Mouse (Mus musculus): ENCODE measurements at regions not wholly inside any gene's neighbourhood (a gene's known extent, or its start where the extent isn't known, plus 50 kb on each side); places are given as distances from the start of the nearest gene placed in this dataset.

DNA sequence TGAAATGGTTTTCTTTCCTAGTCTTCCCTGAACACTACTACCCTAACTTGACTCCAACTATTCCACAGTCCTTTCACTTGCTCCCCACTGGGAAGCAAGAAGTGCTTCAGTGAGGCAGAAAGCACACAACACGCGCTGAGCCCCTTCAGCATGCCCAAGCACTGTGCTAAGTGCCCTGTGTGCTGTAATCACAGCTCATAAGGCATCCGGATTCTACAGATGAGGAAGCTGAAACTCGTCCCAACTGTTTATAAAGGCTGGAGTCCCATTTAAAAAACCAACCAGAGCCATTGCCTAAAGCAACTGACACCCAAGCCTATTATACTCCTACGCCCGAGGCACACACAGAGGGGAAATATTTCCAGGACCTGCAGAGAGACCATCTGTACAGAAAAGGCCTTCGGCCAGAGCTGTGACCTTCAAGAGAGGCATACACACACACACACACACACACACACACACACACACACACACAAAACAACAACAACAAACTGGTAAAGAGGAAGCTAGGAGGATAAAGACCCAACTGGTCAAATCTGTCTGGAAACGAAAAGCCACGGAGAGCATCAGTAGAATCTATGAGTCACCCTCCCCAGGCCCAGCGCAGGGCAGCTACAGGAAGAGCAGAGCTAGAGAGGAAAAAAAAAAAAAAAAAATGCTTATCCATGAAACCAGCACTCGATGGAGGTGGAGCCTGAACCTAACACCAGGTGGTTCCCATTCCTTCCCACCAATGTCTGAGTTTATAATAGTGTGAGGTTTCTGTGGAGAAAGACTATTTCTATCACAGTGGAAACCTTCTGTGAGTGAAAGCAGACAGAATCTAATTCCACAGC, 315.4 kb upstream of the Jmjd1c start:
- in situ Hi-C loops (cut with MboI; ENCODE audit: unreplicated experiment in 2 of 2) = no loop called here

DNA sequence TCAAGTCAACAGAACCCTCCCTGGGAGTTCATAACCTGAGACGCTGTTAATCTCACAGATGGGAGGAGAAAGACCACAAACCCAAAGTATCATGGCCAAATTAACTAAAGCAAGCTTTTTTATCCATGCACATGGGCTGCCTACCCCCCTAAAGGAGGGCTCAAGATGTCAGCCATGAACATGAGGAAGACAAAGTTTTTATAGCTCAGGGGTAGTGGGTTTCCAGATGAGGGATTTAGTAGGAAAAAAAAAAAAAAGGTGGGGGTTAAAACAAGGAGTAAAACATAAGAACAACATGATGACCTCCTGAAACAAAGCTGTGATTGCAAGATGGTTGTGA, 314.8 kb upstream of the Jmjd1c start:
- in situ Hi-C loops (cut with MboI; ENCODE audit: unreplicated experiment in 2 of 2) = no loop called here

GRCm38 (mm10) chr10:66782025-66782424, 313.9 kb upstream of the Jmjd1c start:
- in situ Hi-C loops (cut with MboI; ENCODE audit: unreplicated experiment in 2 of 2) = no loop called here

- in situ Hi-C loops (cut with MboI; ENCODE audit: unreplicated experiment in 2 of 2) = no loop called here
Observed at GRCm38 (mm10) chr10:66787812-66788211, 308.1 kb upstream of the Jmjd1c start.

- in situ Hi-C loops (cut with MboI; ENCODE audit: unreplicated experiment in 2 of 2) = no loop called here
Observed at GRCm38 (mm10) chr10:66796296-66796695, 299.6 kb upstream of the Jmjd1c start.

GRCm38 (mm10) chr10:66802691-66803090, 293.2 kb upstream of the Jmjd1c start:
- in situ Hi-C loops (cut with MboI; ENCODE audit: unreplicated experiment in 2 of 2) = no loop called here

DNA sequence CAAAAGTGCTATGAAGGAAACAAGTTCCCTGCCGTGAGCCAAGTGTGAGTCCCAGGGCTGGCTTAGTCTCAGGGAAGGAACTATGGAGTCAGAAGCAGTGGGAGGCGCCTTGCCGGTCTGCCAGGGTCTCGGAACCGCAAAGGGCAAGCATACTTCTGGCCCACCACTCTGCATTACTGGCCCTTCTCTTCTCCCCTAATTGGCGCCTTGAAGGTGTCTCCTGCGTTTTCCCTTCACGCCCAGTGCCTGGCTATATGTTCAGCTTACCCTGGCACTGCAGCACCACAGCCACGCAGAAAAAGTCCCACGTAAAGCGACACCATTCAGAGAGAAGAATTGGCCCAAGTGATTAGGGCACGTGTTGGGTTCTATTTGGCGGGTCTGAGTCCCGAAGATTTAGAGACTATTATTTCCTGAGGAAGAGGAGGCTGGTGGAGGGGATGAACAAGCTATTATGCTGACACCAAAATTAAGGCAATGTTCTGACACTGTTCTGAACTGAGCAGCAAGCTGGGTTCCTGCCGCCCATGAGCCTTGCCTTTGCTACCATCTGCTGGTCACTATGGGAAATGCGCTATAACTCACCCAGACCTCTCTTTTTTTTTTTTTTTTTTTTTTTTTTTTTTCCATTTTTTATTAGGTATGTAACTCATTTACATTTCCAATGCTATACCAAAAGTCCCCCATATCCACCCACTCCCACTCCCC, 288.5 kb upstream of the Jmjd1c start:
- in situ Hi-C loops (cut with MboI; ENCODE audit: unreplicated experiment in 2 of 2) = no loop called here

- in situ Hi-C loops (cut with MboI; ENCODE audit: unreplicated experiment in 2 of 2) = no loop called here
Observed at GRCm38 (mm10) chr10:66812515-66813260, 283.2 kb upstream of the Jmjd1c start.

- in situ Hi-C loops (cut with MboI; ENCODE audit: unreplicated experiment in 2 of 2) = no loop called here
Observed at GRCm38 (mm10) chr10:66813850-66814564, 281.9 kb upstream of the Jmjd1c start.

DNA sequence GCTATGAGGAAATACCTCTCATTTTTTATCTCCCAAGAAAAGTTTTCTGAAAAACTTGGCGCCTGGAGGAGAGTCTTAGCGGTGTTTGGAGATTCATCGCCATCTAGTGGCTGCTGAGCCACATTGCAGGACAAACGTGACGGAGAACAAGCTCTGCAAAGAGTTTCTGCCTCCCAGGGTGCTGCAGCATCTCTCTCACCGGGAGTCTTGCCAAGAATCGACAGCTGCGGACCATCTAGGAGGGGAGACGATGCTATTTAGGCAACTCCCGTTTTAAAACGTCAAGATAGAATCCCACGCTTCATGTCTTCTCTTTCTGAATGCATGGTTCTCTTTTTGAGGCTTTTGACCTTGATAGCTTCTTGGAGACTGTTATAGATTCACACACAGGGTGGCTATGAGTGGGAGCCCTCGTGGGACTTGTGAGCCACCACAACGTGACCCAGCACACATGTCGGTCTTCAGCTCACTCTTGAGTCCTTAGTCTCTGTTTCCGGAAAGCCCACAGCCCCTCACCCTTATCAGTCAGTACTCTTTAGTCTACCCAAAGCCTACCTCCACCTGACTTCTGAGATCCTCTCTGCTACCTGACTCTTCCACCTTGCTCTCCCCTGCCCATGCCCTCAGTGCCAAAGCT, 281.2 kb upstream of the Jmjd1c start:
- in situ Hi-C loops (cut with MboI; ENCODE audit: unreplicated experiment in 2 of 2) = no loop called here

DNA sequence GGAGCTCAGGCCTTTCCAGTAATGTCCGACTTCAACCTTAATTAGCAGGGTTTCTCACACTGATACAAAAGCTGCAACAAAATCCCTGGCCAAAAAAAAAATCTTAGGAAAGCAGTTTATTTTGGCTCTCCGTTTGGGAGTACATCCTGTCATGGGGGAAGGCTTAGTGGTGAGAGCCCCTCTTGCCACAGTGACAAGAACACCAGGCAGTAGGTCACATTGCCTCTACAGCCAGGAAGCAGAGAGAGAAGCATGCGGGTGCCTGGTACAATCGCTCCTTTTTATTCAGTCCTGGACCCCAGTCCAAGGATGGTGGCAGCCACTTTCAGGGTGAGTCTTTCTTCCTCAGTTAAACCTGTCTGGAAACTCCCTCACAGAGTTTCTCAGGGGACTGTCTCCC, 280.0 kb upstream of the Jmjd1c start:
- in situ Hi-C loops (cut with MboI; ENCODE audit: unreplicated experiment in 2 of 2) = no loop called here

GRCm38 (mm10) chr10:66816776-66817175, 279.1 kb upstream of the Jmjd1c start:
- in situ Hi-C loops (cut with MboI; ENCODE audit: unreplicated experiment in 2 of 2) = no loop called here

GRCm38 (mm10) chr10:66817876-66818275, 278.0 kb upstream of the Jmjd1c start:
- in situ Hi-C loops (cut with MboI; ENCODE audit: unreplicated experiment in 2 of 2) = no loop called here

- in situ Hi-C loops (cut with MboI; ENCODE audit: unreplicated experiment in 2 of 2) = no loop called here
Observed at GRCm38 (mm10) chr10:66819517-66819916, 276.4 kb upstream of the Jmjd1c start.

DNA sequence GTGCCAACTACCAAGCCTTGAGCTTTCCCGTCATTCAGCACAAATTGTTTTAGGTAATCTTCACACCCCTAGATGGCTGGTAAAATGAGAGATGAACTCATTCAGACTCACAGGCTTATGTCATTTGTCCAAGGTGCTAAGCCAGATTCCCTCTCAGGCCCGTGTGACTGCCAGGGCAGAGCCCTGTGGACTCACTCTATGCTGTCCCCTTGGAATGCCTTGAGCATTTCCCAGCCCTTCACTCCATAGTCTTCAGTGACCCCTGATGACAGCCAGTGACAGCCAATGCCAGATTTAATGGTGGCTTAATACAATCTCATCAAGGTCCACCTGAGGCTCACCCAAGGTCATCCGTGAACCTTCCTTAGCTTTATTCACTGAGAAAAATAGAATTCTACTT, 270.2 kb upstream of the Jmjd1c start:
- in situ Hi-C loops (cut with MboI; ENCODE audit: unreplicated experiment in 2 of 2) = no loop called here

DNA sequence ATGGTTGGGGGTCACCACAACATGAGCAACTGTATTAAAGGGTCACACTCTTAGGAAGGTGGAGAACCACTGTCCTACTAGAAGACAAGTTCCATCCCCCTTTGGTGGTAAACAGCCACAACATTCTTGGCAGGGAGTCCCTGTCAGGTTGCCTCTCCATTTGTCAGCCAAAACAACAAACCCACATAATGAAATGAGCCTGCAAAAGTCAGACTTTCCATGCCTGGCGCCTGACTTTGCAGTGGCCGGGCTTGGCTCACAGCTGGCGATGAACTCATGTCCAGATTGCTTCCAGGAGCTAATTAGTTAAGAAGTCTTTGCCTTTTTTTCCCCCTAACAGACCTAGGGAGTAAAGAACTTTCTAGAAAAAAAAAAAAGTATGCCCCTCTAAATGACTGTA, 269.6 kb upstream of the Jmjd1c start:
- in situ Hi-C loops (cut with MboI; ENCODE audit: unreplicated experiment in 2 of 2) = no loop called here

- in situ Hi-C loops (cut with MboI; ENCODE audit: unreplicated experiment in 2 of 2) = no loop called here
Observed at GRCm38 (mm10) chr10:66834974-66835373, 261.0 kb upstream of the Jmjd1c start.

DNA sequence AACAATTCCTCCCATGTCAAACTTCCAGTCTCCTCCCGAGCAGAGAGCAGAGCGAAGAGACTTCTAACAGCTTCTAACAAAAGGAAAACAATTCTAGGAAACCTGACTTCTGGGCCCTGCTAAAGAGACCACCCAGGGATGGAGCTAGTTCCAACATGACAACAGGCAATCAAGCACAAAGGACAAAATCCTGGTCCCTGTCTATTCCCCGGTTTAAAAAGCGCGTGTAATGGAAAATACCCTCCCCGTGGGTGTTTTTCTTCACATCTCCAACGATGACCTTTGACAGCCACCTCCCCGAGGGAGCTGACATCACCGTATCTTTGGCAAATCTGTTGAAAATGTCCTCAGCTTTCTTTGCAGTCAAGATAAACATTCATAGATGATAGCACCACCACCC, 256.9 kb upstream of the Jmjd1c start:
- in situ Hi-C loops (cut with MboI; ENCODE audit: unreplicated experiment in 2 of 2) = no loop called here

GRCm38 (mm10) chr10:66843258-66843657, 252.7 kb upstream of the Jmjd1c start:
- in situ Hi-C loops (cut with MboI; ENCODE audit: unreplicated experiment in 2 of 2) = no loop called here

DNA sequence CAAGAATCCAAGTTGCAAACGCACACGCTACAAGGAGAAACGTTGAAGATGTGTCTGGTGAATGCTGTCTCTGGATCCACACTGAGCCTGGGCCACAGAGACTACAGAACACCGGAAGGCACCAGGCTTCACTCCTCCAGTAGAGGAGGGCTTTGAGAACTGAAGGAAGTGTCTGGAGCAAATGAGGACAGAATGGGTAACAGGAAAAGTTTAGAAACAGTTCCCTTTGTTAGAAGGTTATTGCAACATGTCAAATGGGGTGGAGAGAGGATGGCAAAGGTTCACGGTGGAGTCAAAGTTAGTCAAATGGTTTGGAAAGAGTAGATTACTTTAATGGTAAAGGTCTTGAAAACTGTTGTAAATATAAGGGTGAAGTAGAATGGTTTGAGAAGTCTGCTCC, 247.1 kb upstream of the Jmjd1c start:
- in situ Hi-C loops (cut with MboI; ENCODE audit: unreplicated experiment in 2 of 2) = no loop called here
